Mouse (Mus musculus): ENCODE measurements around the gene Ryr1. TPM values are rescaled to one million over a fixed set of nuclear protein-coding genes. Genes with fewer than 3 reads are reported as not detected.

Ryr1 gene
- total RNA-seq, 2 experiments from 2014 or later: 6.1 to 8.2 TPM

DNA sequence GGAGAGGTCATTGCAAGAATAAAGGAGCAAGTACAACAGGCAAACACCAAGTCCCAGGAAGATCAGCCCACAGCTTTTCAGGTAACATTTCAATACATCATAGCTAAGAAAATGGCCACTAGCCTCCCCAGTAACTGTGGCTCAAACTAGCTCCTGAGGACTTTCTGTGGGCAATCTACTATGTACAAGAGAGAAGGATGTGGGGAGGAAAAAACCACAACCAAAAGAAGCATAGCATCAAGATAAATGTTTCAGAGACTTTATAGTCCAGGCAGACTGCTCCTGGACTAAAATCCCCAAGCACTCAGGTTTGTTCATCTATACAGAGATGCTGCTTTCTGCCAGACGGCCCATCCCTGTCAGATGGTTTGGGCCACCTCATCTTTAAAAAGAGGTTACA is 168.7 kb downstream of the Ryr1 start:
- DNase-seq (ENCODE audit: low spot score in 2 of 2): no peak
- intact Hi-C loops (cut with DNase I): loop anchor here (5.0 kb wide), 1 partner anchor 34 kb away; no protein-coding TSS in a partner anchor

- intact Hi-C loops (cut with DNase I): loop anchor here (5.0 kb wide), 1 partner anchor 33 kb away; no protein-coding TSS in a partner anchor
These were observed 169.6 kb downstream of the Ryr1 start for GRCm38 (mm10) chr7:28955295-28955897.

DNA sequence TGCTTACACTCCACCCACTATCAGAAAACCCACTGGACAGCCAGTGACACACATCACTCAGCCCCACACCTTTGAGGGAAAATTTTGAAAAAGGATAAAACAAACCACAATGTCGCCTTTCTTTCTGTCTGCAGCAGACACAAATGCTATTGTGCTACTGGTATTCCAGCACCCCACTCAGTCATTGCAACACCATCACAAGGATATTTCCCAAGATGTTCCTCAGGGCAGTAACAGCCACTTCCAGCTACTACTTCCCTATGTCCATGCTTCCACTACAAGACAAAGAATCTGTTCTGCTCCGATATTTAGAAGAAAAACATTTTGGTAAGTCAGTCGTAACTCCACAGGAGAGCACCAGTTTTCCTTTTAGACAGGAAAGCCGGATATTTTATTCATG is 170.2 kb downstream of the Ryr1 start:
- DNase-seq (ENCODE audit: low spot score in 2 of 2): no peak
- intact Hi-C loops (cut with DNase I): loop anchor here (5.0 kb wide), 1 partner anchor 32 kb away; no protein-coding TSS in a partner anchor

More at GRCm38 (mm10) chr7:28955295-28955897, 169.6 kb downstream of the Ryr1 start:
- no peak for DNase-seq (ENCODE audit: low spot score in 2 of 2)

DNA sequence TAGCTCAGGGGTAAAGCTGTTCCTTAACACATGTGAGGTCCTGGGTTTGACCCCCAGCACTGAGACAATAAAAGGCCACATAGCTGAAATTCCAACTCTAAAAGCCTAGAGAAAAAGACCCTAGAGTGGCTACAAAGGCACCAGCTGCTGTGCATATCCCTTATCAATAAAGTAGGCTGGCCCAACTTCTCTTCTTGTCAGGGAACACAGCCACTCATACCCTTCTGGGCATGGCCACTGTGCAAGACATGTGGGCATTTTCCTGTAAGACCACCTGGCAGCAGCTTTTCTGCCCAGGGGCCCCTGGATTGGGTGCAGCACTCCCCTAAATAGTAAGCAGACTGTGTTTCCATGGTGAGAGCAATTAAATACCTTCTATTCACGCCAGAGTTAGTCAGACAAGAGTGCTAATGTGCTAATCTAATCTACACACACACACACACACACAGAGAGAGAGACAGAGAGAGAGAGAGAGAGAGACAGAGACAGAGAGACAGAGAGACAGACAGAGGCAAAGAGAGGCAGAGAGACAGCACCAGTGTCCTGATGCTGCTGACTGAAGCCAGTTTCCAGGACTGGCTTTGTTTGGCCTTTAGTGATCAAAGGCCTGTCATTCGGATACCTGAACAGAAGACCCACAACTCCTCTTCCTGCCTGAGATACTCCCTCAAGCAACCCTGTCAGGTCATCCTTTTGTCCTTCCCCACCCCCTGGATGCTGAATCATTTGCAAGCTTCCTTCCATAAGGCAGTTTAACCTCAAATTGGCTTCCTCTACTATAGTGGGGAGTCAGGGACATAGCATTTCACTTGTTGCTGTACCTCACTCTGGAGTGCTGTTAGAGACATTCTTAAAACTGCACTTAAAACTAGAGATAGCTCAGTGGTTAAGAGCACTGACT is 171.3 kb downstream of the Ryr1 start:
- intact Hi-C loops (cut with DNase I): no loop called here
- DNase-seq (ENCODE audit: low spot score in 2 of 2): no peak

Small RNA genes within 50 kb of the gene (microRNA-seq; reads per million reads assigned to microRNA genes)
- 0 reads per million in 2 experiments for gene Gm44408
- 0 reads per million in 2 experiments for gene Mir1963

Other genes starting within 250 kb of the Ryr1 start
- gene Capn12, start 243.8 kb downstream of the Ryr1 start, total RNA-seq (2021): 1 to 10 TPM in 1 of 2 experiments, under 1 TPM in 1; 0.59 to 1.3 TPM
- gene Actn4, start 162.8 kb downstream of the Ryr1 start, total RNA-seq (2021): 100 to 1,000 TPM; 177 to 205 TPM
- gene Eif3k, start 143.3 kb downstream of the Ryr1 start, total RNA-seq (2021): 100 to 1,000 TPM; 163 to 174 TPM
- gene Map4k1, start 143.1 kb downstream of the Ryr1 start, total RNA-seq (2021): 1 to 10 TPM; 2.0 to 3.7 TPM
- 1 to 10 TPM; 1.8 to 2.2 TPM for gene Rasgrp4, start 9.7 kb upstream of the Ryr1 start, total RNA-seq (2021)
- 10 to 100 TPM; 32.7 to 37.5 TPM for gene Fam98c, start 31.1 kb upstream of the Ryr1 start, total RNA-seq (2021)
- 1 to 10 TPM in 1 of 2 experiments, under 1 TPM in 1; 0.92 to 1.2 TPM for gene Ggn, start 45.0 kb upstream of the Ryr1 start, total RNA-seq (2021)
- gene Spred3, start 45.2 kb upstream of the Ryr1 start, total RNA-seq (2021): 10 to 100 TPM; 45.7 to 48.0 TPM
- gene Psmd8, start 55.5 kb upstream of the Ryr1 start, total RNA-seq (2021): 100 to 1,000 TPM; 161 to 165 TPM
- 1 to 10 TPM; 1.3 to 1.5 TPM for gene Catsperg1, start 88.9 kb upstream of the Ryr1 start, total RNA-seq (2021)
- gene Kcnk6, start 107.3 kb upstream of the Ryr1 start, total RNA-seq (2021): 1 to 10 TPM; 3.0 to 3.5 TPM
- gene Yif1b, start 113.2 kb upstream of the Ryr1 start, total RNA-seq (2021): 10 to 100 TPM; 48.4 to 50.9 TPM
- not detected for gene 2200002D01Rik, start 123.3 kb upstream of the Ryr1 start, total RNA-seq (2021)
- 10 to 100 TPM; 11.5 to 19.4 TPM for gene Spint2, start 156.7 kb upstream of the Ryr1 start, total RNA-seq (2021)
- gene Ppp1r14a, start 164.1 kb upstream of the Ryr1 start, total RNA-seq (2021): 1 to 10 TPM; 6.6 to 8.0 TPM
- 100 to 1,000 TPM in 1 of 2 experiments, 10 to 100 TPM in 1; 97.6 to 105 TPM for gene Dpf1, start 178.8 kb upstream of the Ryr1 start, total RNA-seq (2021)

Measured in left cerebral cortex, postnatal 14 days (tissue).